Mouse (Mus musculus) colon, adult 2 months (tissue): ENCODE results near the gene Clmp. TPM values are rescaled to one million over a fixed set of nuclear protein-coding genes. Genes with fewer than 3 reads are reported as not detected.

Experiments used
- polyA plus RNA-seq: library from polyadenylated mRNA; depleted of rRNA; stranded (reverse); fragments of >200 nt; gene quantifications from 2 replicates; pipeline ENCODE4 v1.2.3, GENCODE M21; 2012; rRNA removed

Gene Clmp
- polyA plus RNA-seq, result 94.3 and 112 TPM in 2 replicates

DNA sequence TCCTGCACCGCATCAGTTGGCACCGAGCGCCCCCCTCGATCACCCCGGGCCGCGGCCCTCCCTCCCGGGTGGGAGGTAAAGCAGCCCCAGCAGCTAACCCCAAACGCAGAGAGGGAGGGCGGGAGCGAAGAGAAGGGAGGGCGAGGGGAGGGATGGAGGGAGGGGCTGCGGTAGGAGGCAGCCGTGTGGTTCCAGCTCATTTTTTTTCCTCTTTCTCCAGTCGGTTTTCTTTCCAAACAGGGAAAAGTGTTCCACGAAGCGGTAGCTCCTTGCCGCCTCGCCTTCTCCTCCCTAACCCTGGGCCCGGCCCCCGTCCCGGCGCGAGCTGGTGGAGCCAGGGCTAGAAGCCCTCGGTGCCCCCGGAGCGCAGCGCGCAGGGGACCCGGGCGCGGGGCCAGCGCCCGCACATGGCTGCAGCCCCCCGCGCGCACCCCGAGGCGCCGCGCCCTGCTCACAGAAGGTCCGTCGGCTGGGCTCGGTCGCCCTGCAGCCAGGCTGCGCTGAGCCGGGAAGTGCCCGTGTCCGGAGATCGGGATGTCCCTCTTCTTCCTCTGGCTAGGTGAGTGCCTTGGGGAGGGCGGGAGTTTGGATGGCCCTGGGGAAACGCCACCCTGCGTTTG lies at the start of gene Clmp:
TSS of gene Clmp (plus strand) at position 162 of the 620 bp plus-strand sequence.

DNA sequence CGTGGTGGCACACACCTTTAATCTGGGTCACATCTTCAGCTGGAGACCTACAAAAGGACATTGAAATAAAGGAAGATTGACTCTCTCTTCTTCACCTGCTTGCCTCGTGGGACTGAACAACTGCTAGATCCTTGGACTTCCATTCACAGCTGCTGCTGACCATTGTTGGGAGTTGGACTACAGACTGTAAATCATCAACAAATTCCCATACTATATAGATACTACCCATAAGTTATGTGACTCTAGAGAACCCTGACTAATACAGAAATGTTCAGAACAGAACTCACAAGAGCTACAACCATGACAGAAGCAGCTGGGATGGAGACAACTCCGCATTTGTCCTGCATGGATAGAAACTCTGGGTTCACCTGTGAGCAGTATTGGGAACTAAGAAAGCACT lies 15.4 kb upstream of the Clmp start, which contains the start of gene Gm21915:
TSS of gene Gm21915 (plus strand) at position 301 of the 400 bp plus-strand sequence.

DNA sequence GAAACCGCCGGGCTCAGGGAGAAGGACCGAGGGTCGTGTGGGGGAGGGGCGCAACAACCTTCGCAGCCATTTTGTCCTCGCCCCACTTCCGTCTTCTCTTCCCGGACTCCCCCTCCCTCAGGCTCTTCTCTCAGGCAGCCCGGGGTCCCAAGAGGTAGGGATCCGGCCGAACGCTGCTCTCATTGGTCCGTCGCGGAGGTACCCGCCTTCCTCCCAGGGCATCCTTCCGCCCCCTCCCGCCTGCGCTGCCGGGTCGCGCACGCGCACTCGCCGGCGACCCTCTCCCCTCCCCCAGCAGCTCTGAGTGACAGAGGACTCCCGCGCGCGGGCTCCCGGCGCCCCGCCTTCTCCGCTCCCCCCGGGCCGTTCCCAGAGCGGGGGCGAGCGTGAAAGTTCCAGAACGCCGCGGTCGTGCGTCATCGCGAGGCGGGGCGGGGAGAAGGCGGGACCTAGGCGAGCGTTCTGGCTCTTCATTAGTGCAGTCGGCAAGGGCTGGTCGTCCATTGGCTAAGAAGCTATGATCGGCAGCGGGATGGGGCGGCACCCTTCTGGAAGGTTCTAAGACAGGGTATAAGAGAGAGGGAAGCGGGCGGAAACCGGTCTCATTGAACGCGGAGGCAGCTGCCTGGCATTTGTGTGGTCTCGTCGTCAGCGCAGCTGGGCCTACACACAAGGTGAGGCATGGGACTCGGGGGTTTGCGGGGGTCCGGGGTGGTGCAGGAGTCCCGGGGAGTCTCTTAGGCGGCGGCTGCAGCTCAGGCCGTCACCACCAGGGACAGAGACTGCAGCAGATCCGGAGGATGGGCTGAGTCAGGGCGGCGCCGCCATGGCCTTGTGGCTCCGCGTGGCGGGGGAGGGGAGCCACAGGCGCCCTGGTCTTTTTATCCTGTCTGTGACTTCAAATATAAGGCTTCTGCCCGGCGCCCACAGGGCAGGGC lies 115.2 kb downstream of the Clmp start, which contains the start of gene Hspa8:
TSS of gene Hspa8 (plus strand) at position 310 of the 938 bp plus-strand sequence.

Other genes starting within 250 kb of the Clmp start
- 10.8 and 13.5 TPM in 2 replicates for gene Gramd1b, start 154.6 kb upstream of the Clmp start, polyA plus RNA-seq
- gene Gm21915, start 15.3 kb upstream of the Clmp start, polyA plus RNA-seq, result not detected in 2 replicates
- 1,509 and 1,525 TPM in 2 replicates for gene Hspa8, start 115.0 kb downstream of the Clmp start, polyA plus RNA-seq
- not detected in 2 replicates for gene Bsx, start 188.2 kb downstream of the Clmp start, polyA plus RNA-seq